Mouse (Mus musculus) midbrain, embryonic 12.5 days (tissue): ENCODE data around the gene Rasal2. TPM values are rescaled to one million over a fixed set of nuclear protein-coding genes. Genes with fewer than 3 reads are reported as not detected.
"Not testable (repeated sequence)": the region's sequence is repeated elsewhere in the genome, so short reads cannot be mapped to it uniquely, and the experiment has no call there.

Source experiments
- ATAC-seq: fragments of 200-750 bp; cut with Nextera tagmentation; 2 replicates; pipeline ENCODE4 v1.8.0; 2017; ENCODE audit warnings: low read depth, moderate TSS enrichment, moderate library complexity; ENCODE audit not compliant: low FRiP score
- H3K27ac ChIP-seq: fragments of 300-500 bp; sonication (generic); replicated peaks from 2 replicates; pipeline ENCODE4 v1.5.1; 2016; ENCODE audit warnings: mild to moderate bottlenecking
- H3K27me3 ChIP-seq: fragments of 300-500 bp; sonication (generic); 2 replicates; pipeline ENCODE4 v1.6.1; 2016; ENCODE audit warnings: mild to moderate bottlenecking
- H3K36me3 ChIP-seq: fragments of 300-500 bp; sonication (generic); 2 replicates; pipeline ENCODE4 v1.6.1; 2016
- H3K4me1 ChIP-seq: fragments of 300-500 bp; sonication (generic); 2 replicates; pipeline ENCODE4 v1.6.1; 2016
- H3K4me2 ChIP-seq: fragments of 300-500 bp; sonication (generic); replicated peaks from 2 replicates; pipeline ENCODE4 v1.6.1; 2016; ENCODE audit warnings: mild to moderate bottlenecking, moderate library complexity
- H3K4me3 ChIP-seq: fragments of 300-500 bp; sonication (generic); 2 replicates; pipeline ENCODE4 v1.5.1; 2016; ENCODE audit warnings: mild to moderate bottlenecking
- H3K9ac ChIP-seq: fragments of 300-500 bp; sonication (generic); replicated peaks from 2 replicates; pipeline ENCODE4 v1.6.1; 2016; ENCODE audit warnings: mild to moderate bottlenecking, moderate library complexity
- H3K9me3 ChIP-seq: fragments of 300-500 bp; sonication (generic); 2 replicates; pipeline ENCODE4 v1.6.1; 2016; ENCODE audit warnings: mild to moderate bottlenecking
- WGBS: fragments of 180-500 bp; shearing (Covaris S2); methylation state at CpG from one replicate; pipeline ENCODE4 v1.1.7; 2016; 5-methylcytosine and 5-hydroxymethylcytosine counted together
- polyA plus RNA-seq: library from polyadenylated mRNA; unstranded; fragments of >200 nt; fragmentation: Nextera tagmentation; extraction: Ambion mirVana; gene quantifications from 2 replicates; pipeline ENCODE4 v1.2.1, GENCODE M21; 2016

Gene Rasal2
- polyA plus RNA-seq, 1 experiment from 2014 or later: 36.4 TPM

- no peak overlapping the region for H3K4me3 ChIP-seq
- WGBS: 81% methylated on average over 9 of the region's 9 CpGs
- H3K36me3 ChIP-seq: no peaks in the 10 kb centered on the region
- peaks cover 12% of the 10 kb centered on the region for H3K4me1 ChIP-seq
- H3K4me2 ChIP-seq: no peak overlapping the region
- H3K9ac ChIP-seq: no peak overlapping the region
- H3K27ac ChIP-seq: 0 out of 2 replicates have a peak overlapping the region, but pooled peaks have one; percentile 10
- no peaks in the 10 kb centered on the region for H3K27me3 ChIP-seq
- ATAC-seq: no peak
- no peaks in the 10 kb centered on the region for H3K9me3 ChIP-seq
Observed at GRCm38 (mm10) chr1:157253600-157254490, 158.6 kb downstream of the Rasal2 start.

- H3K4me1 ChIP-seq: peaks cover 13% of the 10 kb centered on the region
- no peak overlapping the region for H3K4me2 ChIP-seq
- H3K36me3 ChIP-seq: no peaks in the 10 kb centered on the region
- H3K9me3 ChIP-seq: no peaks in the 10 kb centered on the region
- 88% methylated on average over 3 of the region's 3 CpGs for WGBS
- no peak overlapping the region for H3K27ac ChIP-seq
- ATAC-seq: no peak
- no peak overlapping the region for H3K4me3 ChIP-seq
- no peaks in the 10 kb centered on the region for H3K27me3 ChIP-seq
- no peak overlapping the region for H3K9ac ChIP-seq
Observed at GRCm38 (mm10) chr1:157248112-157248511, 164.3 kb downstream of the Rasal2 start.

GRCm38 (mm10) chr1:157247341-157247740 lies 165.1 kb downstream of the Rasal2 start:
- H3K9ac ChIP-seq: no peak overlapping the region
- 83% methylated on average over 3 of the region's 3 CpGs for WGBS
- H3K4me1 ChIP-seq: peaks cover 13% of the 10 kb centered on the region
- no peak overlapping the region for H3K27ac ChIP-seq
- H3K9me3 ChIP-seq: no peaks in the 10 kb centered on the region
- no peak overlapping the region for H3K4me3 ChIP-seq
- no peaks in the 10 kb centered on the region for H3K36me3 ChIP-seq
- no peak for ATAC-seq
- no peaks in the 10 kb centered on the region for H3K27me3 ChIP-seq
- no peak overlapping the region for H3K4me2 ChIP-seq

- Histone ChIP-seq H3K27me3 (no peaks in the 10 kb centered on the region), H3K9ac (no peak overlapping the region), H3K36me3 (no peaks in the 10 kb centered on the region), H3K27ac (no peak overlapping the region), H3K4me3 (no peak overlapping the region), H3K9me3 (no peaks in the 10 kb centered on the region), H3K4me1 (peaks cover 13% of the 10 kb centered on the region), H3K4me2 (no peak overlapping the region)
- no peak for ATAC-seq
- WGBS: 81% methylated on average over 1 of the region's 1 CpGs
Observed at GRCm38 (mm10) chr1:157246779-157247178, 165.6 kb downstream of the Rasal2 start.

GRCm38 (mm10) chr1:157244453-157244790 lies 168.0 kb downstream of the Rasal2 start:
- ATAC-seq: peak; percentile 77
- Histone ChIP-seq H3K4me1 (peaks cover 13% of the 10 kb centered on the region), H3K4me3 (peak overlapping the region; percentile 34), H3K9ac (peak overlapping the region; percentile 49), H3K9me3 (no peaks in the 10 kb centered on the region), H3K4me2 (peak overlapping the region; percentile 53), H3K36me3 (no peaks in the 10 kb centered on the region), H3K27me3 (no peaks in the 10 kb centered on the region), H3K27ac (peak overlapping the region; percentile 90)
- 23% methylated on average over 5 of the region's 5 CpGs for WGBS

- peak overlapping the region; percentile 49 for H3K9ac ChIP-seq
- peaks cover 13% of the 10 kb centered on the region for H3K4me1 ChIP-seq
- H3K27me3 ChIP-seq: no peaks in the 10 kb centered on the region
- WGBS: 19% methylated on average over 7 of the region's 7 CpGs
- H3K4me2 ChIP-seq: peak overlapping the region; percentile 53
- no peaks in the 10 kb centered on the region for H3K9me3 ChIP-seq
- peak overlapping the region; percentile 34 for H3K4me3 ChIP-seq
- ATAC-seq: peak; percentile 67
- H3K27ac ChIP-seq: peak overlapping the region; percentile 90
- no peaks in the 10 kb centered on the region for H3K36me3 ChIP-seq
Observed at GRCm38 (mm10) chr1:157243576-157244452, 168.6 kb downstream of the Rasal2 start.

GRCm38 (mm10) chr1:157239687-157240086 lies 172.7 kb downstream of the Rasal2 start:
- Histone ChIP-seq H3K27ac (no peak overlapping the region), H3K9me3 (no peaks in the 10 kb centered on the region), H3K4me2 (no peak overlapping the region), H3K4me3 (no peak overlapping the region), H3K9ac (no peak overlapping the region), H3K4me1 (peaks cover 13% of the 10 kb centered on the region), H3K27me3 (no peaks in the 10 kb centered on the region), H3K36me3 (no peaks in the 10 kb centered on the region)
- 95% methylated on average over 1 of the region's 1 CpGs for WGBS
- no peak for ATAC-seq

- H3K4me2 ChIP-seq, H3K9ac ChIP-seq, H3K9me3 ChIP-seq, H3K36me3 ChIP-seq, H3K4me1 ChIP-seq, H3K4me3 ChIP-seq, ATAC-seq, H3K27me3 ChIP-seq, H3K27ac ChIP-seq: not testable (repeated sequence)
- 92% methylated on average over 4 of the region's 4 CpGs for WGBS
Observed at GRCm38 (mm10) chr1:157236650-157237344, 175.6 kb downstream of the Rasal2 start.

- Histone ChIP-seq H3K9me3 (no peaks in the 10 kb centered on the region), H3K27ac (no peak overlapping the region), H3K36me3 (no peaks in the 10 kb centered on the region), H3K9ac (no peak overlapping the region), H3K4me2 (no peak overlapping the region), H3K4me3 (no peak overlapping the region), H3K4me1 (peaks cover 9% of the 10 kb centered on the region), H3K27me3 (no peaks in the 10 kb centered on the region)
- 87% methylated on average over 2 of the region's 2 CpGs for WGBS
- ATAC-seq: no peak
Observed at GRCm38 (mm10) chr1:157233451-157233850, 178.9 kb downstream of the Rasal2 start.

GRCm38 (mm10) chr1:157232372-157232771 lies 180.0 kb downstream of the Rasal2 start:
- H3K4me3 ChIP-seq: no peak overlapping the region
- no peak overlapping the region for H3K4me2 ChIP-seq
- no peak overlapping the region for H3K9ac ChIP-seq
- WGBS: 79% methylated on average over 4 of the region's 4 CpGs
- H3K4me1 ChIP-seq: peaks cover 9% of the 10 kb centered on the region
- no peak overlapping the region for H3K27ac ChIP-seq
- ATAC-seq: no peak
- H3K27me3 ChIP-seq: no peaks in the 10 kb centered on the region
- H3K36me3 ChIP-seq: no peaks in the 10 kb centered on the region
- H3K9me3 ChIP-seq: no peaks in the 10 kb centered on the region

GRCm38 (mm10) chr1:157231016-157231415 lies 181.4 kb downstream of the Rasal2 start:
- peak overlapping the region; percentile 5; the same call in 1 of the 2 replicates for H3K27ac ChIP-seq
- no peaks in the 10 kb centered on the region for H3K27me3 ChIP-seq
- WGBS: 12% methylated on average over 8 of the region's 8 CpGs
- no peak overlapping the region for H3K9ac ChIP-seq
- peaks cover 9% of the 10 kb centered on the region for H3K4me1 ChIP-seq
- no peaks in the 10 kb centered on the region for H3K9me3 ChIP-seq
- no peak for ATAC-seq
- no peak overlapping the region for H3K4me3 ChIP-seq
- peak overlapping the region; percentile 31 for H3K4me2 ChIP-seq
- H3K36me3 ChIP-seq: no peaks in the 10 kb centered on the region
